ENCODE assay signal across 8 mouse cellular contexts in the genomic region with DNA sequence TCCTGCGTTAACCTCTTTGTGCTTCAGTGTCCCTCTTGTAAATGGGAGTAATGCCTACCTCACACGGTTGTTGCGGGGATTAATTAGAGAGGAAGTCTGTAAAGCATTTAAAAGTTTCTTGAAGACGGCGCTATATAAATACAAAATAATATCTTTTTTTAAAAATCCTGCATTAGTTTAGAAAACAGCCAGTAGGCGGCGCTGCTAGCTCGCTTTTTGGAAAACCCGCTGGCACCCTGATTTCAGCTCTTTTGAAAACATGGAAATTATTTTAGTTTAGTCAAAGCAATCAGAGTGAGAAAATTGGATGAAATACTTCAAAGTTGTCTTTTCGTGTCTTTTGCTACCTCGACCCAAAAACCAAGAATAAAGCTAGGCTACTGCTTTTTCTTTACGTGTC.
A peak's percentile ranks its signal among the peaks of the same experiment; 100 is the strongest.
DNase-seq lines count a peak whose midpoint lies in the region; ATAC-seq and TF ChIP-seq lines count a peak whose summit lies in the region.

No protein-coding gene starts in this region.

- ATAC-seq in hindbrain, embryonic 11.5 days (ENCODE audit: low FRiP score), result no peak; the same call in 1 of the 2 replicates
- ATAC-seq in limb, embryonic 14.5 days (ENCODE audit: low FRiP score, low read depth), result no peak
- no peak for ATAC-seq in neural tube, embryonic 11.5 days (ENCODE audit: insufficient read depth, low FRiP score, low TSS enrichment)

- no peak overlapping the region for H3K4me3 ChIP-seq in embryonic facial prominence, embryonic 10.5 days
- no peak overlapping the region for H3K4me3 ChIP-seq in hindbrain, embryonic 11.5 days (ENCODE audit: low read depth, low read length)
- no peak overlapping the region for H3K4me3 ChIP-seq in limb, embryonic 14.5 days (replicated peaks; ENCODE audit: low read length)
- H3K4me3 ChIP-seq in neural tube, embryonic 11.5 days (ENCODE audit: low read depth, low read length), result no peak overlapping the region

- peaks cover 14% of the 10 kb centered on the region; the same call in 1 of the 2 replicates for H3K27me3 ChIP-seq in embryonic facial prominence, embryonic 10.5 days (replicated peaks; ENCODE audit: low read depth, poor library complexity, severe bottlenecking)
- H3K27me3 ChIP-seq in hindbrain, embryonic 11.5 days (ENCODE audit: control insufficient read depth, insufficient read depth, low read length), result no peaks in the 10 kb centered on the region
- H3K27me3 ChIP-seq in limb, embryonic 14.5 days (ENCODE audit: control insufficient read depth, insufficient read depth, low read length), result no peaks in the 10 kb centered on the region
- no peaks in the 10 kb centered on the region for H3K27me3 ChIP-seq in neural tube, embryonic 11.5 days (ENCODE audit: control insufficient read depth, insufficient read depth, low read length)

- no peak overlapping the region for H3K9ac ChIP-seq in hindbrain, embryonic 11.5 days (ENCODE audit: low read depth, low read length)
- no peak overlapping the region for H3K9ac ChIP-seq in limb, embryonic 14.5 days (ENCODE audit: low read depth, low read length, severe bottlenecking)
- H3K9ac ChIP-seq in neural tube, embryonic 11.5 days (ENCODE audit: low read length), result no peak overlapping the region

- H3K4me1 ChIP-seq in embryonic facial prominence, embryonic 10.5 days, result peaks cover 22% of the 10 kb centered on the region
- H3K4me1 ChIP-seq in hindbrain, embryonic 11.5 days (replicated peaks; ENCODE audit: control insufficient read depth, insufficient read depth, low read length), result no peaks in the 10 kb centered on the region
- peaks cover 17% of the 10 kb centered on the region; the same call in 1 of the 2 replicates for H3K4me1 ChIP-seq in limb, embryonic 14.5 days (ENCODE audit: control insufficient read depth, insufficient read depth, low read length)
- H3K4me1 ChIP-seq in neural tube, embryonic 11.5 days (ENCODE audit: control insufficient read depth, insufficient read depth, low read length), result no peaks in the 10 kb centered on the region

- H3K9me3 ChIP-seq in embryonic facial prominence, embryonic 10.5 days, result no peaks in the 10 kb centered on the region
- no peaks in the 10 kb centered on the region for H3K9me3 ChIP-seq in hindbrain, embryonic 11.5 days (ENCODE audit: control insufficient read depth, low read length)
- no peaks in the 10 kb centered on the region for H3K9me3 ChIP-seq in limb, embryonic 14.5 days (ENCODE audit: control insufficient read depth, low read length)
- no peaks in the 10 kb centered on the region for H3K9me3 ChIP-seq in neural tube, embryonic 11.5 days (ENCODE audit: control insufficient read depth, low read length)

- peak; percentile 59 to 69 for DNase-seq in layer of hippocampus, postnatal 10 days (ENCODE audit: low spot score in 2 of 2)
- DNase-seq in layer of hippocampus, adult 9-11 months, result no peak
- peak; percentile 36 for DNase-seq in ZHBTc4 (ENCODE audit: low read depth, low spot score)
- DNase-seq in embryonic facial prominence, embryonic 10.5 days (ENCODE audit: low spot score), result peak; percentile 62
- DNase-seq in hindbrain, embryonic 11.5 days (ENCODE audit: low spot score), result peak; percentile 84
- peak; percentile 68 for DNase-seq in limb, embryonic 14.5 days (ENCODE audit: low spot score)
- peak; percentile 60 for DNase-seq in neural tube, embryonic 11.5 days (ENCODE audit: low spot score)
- DNase-seq in thymus, adult 18-20 months, result no peak

- no peak overlapping the region for H3K4me2 ChIP-seq in hindbrain, embryonic 11.5 days (replicated peaks; ENCODE audit: low read depth, low read length)
- H3K4me2 ChIP-seq in limb, embryonic 14.5 days (replicated peaks; ENCODE audit: low read depth, low read length, severe bottlenecking), result peak overlapping the region; percentile 35
- H3K4me2 ChIP-seq in neural tube, embryonic 11.5 days (ENCODE audit: low read depth), result peak overlapping the region; percentile 14; the same call in 1 of the 2 replicates

- H3K27ac ChIP-seq in embryonic facial prominence, embryonic 10.5 days (replicated peaks), result no peak overlapping the region
- no peak overlapping the region for H3K27ac ChIP-seq in hindbrain, embryonic 11.5 days (ENCODE audit: low read depth, low read length)
- no peak overlapping the region for H3K27ac ChIP-seq in limb, embryonic 14.5 days (replicated peaks; ENCODE audit: low read depth, low read length)
- H3K27ac ChIP-seq in neural tube, embryonic 11.5 days (ENCODE audit: low read depth, low read length), result no peak overlapping the region

- WGBS in embryonic facial prominence, embryonic 10.5 days, result 16% methylated on average over 12 of the region's 12 CpGs
- WGBS in hindbrain, embryonic 11.5 days, result 18% methylated on average over 12 of the region's 12 CpGs
- WGBS in limb, embryonic 14.5 days, result 10% methylated on average over 12 of the region's 12 CpGs
- 19% methylated on average over 12 of the region's 12 CpGs for WGBS in neural tube, embryonic 11.5 days

- no peak for TF ChIP-seq POLR2A in limb, embryonic 14.5 days (IDR thresholded peaks at IDR 0.05; ENCODE audit: borderline replicate concordance, extremely low read depth, insufficient read depth, insufficient read length)

- H3K36me3 ChIP-seq in embryonic facial prominence, embryonic 10.5 days (replicated peaks), result no peaks in the 10 kb centered on the region
- no peaks in the 10 kb centered on the region for H3K36me3 ChIP-seq in hindbrain, embryonic 11.5 days (ENCODE audit: control insufficient read depth, insufficient read depth, low read length)
- no peaks in the 10 kb centered on the region for H3K36me3 ChIP-seq in limb, embryonic 14.5 days (ENCODE audit: control insufficient read depth, insufficient read depth, low read length)
- H3K36me3 ChIP-seq in neural tube, embryonic 11.5 days (ENCODE audit: control insufficient read depth, insufficient read depth, low read length), result no peaks in the 10 kb centered on the region

Comparison
In these comparisons a context has a peak if more than half of its experiments do, and no peak if none do; other contexts are left out.
1. DNase-seq: peak in layer of hippocampus, postnatal 10 days (2 of 2), ZHBTc4 (single experiment), embryonic facial prominence, embryonic 10.5 days (single experiment), hindbrain, embryonic 11.5 days (single experiment), limb, embryonic 14.5 days (single experiment) and neural tube, embryonic 11.5 days (single experiment); none in layer of hippocampus, adult 9-11 months (single experiment) and thymus, adult 18-20 months (0 of 2).